Mouse (Mus musculus): Measurements from ENCODE around the gene Lrrc10b.

DNA sequence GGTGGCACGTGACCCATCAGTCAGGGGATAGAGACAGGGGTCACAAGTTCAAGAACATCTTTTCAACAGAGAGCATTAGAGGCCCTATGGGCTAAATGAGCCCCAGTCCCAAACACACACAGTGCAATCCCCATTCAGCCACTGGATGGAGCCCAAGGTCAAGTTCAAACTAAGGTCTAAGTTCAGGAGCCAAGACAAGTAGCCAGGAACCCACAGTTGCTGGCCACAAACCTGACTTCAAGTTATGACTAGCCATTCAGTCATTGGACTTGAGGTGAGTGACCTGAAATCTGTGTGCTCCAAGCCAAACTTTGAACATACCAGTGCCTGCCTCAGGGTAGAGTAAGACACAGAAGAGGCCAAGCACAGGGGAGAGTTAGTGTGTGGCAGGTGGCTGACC lies 19.8 kb downstream of the Lrrc10b start:
- TF ChIP-seq CTCF (IDR thresholded peaks at IDR 0.05; ENCODE audit: low read depth) (peak; percentile 35), EP300 (IDR thresholded peaks at IDR 0.05; ENCODE audit: low read depth) (no peak)
